Mouse (Mus musculus): ENCODE results near the gene Apom.

DNA sequence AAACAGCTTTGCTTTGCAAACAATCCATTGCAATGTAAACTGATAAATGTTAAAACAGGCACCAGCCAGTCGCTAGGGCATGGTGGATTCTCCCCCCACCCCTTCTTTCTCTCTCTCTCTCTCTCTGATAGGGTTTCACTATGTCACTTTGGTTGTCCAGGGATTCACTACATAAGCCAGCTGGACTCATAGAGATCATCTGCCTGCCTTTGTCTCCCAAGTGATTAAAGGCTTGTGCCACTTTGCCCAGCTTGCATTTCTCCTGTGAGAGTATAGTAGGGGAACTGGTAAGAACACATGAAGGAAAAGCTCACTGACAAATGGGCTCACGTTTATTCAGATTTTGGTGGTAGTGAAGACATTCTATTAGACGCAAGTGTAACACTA is 317 bp upstream of the Apom start:
- TF ChIP-seq CTCF (IDR thresholded peaks at IDR 0.05; ENCODE audit: borderline replicate concordance, insufficient read depth, low read length) (no peak), POLR2A (IDR thresholded peaks at IDR 0.05; ENCODE audit: low read depth, low read length) (no peak)
